23 mouse cellular contexts compared by ENCODE assay signal in the genomic region with DNA sequence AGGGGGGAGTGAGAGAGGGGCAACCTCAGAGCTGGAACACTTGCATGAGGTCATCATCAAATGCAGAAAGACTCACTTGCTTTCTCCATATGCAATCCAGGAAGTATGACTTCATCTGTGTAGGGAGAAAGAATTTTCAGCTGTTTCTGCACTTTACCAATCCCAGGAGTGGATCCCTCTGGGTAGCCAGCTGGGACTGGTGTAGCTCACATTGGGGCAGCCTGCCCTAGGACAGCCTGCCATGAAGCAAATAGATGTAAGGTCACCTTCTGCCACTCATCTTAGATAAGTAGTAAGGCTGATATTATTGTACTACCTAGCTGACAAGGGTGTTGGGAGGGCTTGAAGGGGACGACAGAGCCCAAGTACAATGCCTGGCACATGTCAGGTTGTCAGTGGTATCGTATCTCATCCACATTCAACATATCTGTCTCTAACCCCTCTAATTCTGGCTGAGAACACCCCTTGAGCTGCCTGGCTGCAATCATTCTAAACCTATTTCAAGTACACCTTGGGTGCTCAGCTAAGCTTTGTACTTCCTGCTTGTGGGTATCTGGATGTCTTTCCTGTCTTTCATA.
"Had no signal": no experiment of that assay in that cellular context is flagged by ENCODE, and none has a peak within 500 bp of the region (broad histone marks: within the 10 kb centered on the region; RNA-seq: fewer than 3 reads in every experiment).

No protein-coding gene starts in this region.

- H3K4me1 ChIP-seq: hindbrain, embryonic 13.5 days; hindbrain, embryonic 15.5 days; kidney, embryonic 15.5 days; limb, embryonic 13.5 days; limb, embryonic 15.5 days; liver, embryonic 12.5 days had no signal

- H3K9me3 ChIP-seq: hindbrain, embryonic 13.5 days; hindbrain, embryonic 15.5 days; kidney, embryonic 15.5 days; limb, embryonic 15.5 days; liver, embryonic 12.5 days had no signal

- H3K4me3 ChIP-seq: hindbrain, embryonic 13.5 days; hindbrain, embryonic 15.5 days; kidney, embryonic 15.5 days; limb, embryonic 13.5 days; limb, embryonic 15.5 days; liver, embryonic 12.5 days had no signal

- DNase-seq: forebrain, postnatal 0 days; gastrocnemius, postnatal 14 days; gastrocnemius, postnatal 36 days; heart, postnatal 36 days; kidney, adult 11 months; kidney, adult 2 months; kidney, adult 9 months; kidney, postnatal 14 days; kidney, postnatal 36 days; layer of hippocampus, adult 9-11 months; layer of hippocampus, postnatal 36 days; left cerebral cortex, postnatal 4 days; lung, adult 18-20 months had no signal

- H3K27ac ChIP-seq: hindbrain, embryonic 13.5 days; hindbrain, embryonic 15.5 days; hindbrain, postnatal 0 days; kidney, embryonic 15.5 days; kidney, postnatal 0 days; limb, embryonic 13.5 days; limb, embryonic 15.5 days; liver, embryonic 12.5 days; liver, embryonic 14.5 days had no signal

- H3K9ac ChIP-seq: forebrain, postnatal 0 days; hindbrain, embryonic 13.5 days; hindbrain, embryonic 15.5 days; kidney, embryonic 15.5 days; limb, embryonic 13.5 days; limb, embryonic 15.5 days; liver, embryonic 12.5 days; liver, embryonic 14.5 days had no signal

- H3K36me3 ChIP-seq: hindbrain, embryonic 13.5 days; hindbrain, embryonic 15.5 days; kidney, embryonic 15.5 days; limb, embryonic 15.5 days; liver, embryonic 12.5 days had no signal

- H3K4me2 ChIP-seq: hindbrain, embryonic 13.5 days; hindbrain, embryonic 15.5 days; kidney, embryonic 15.5 days; limb, embryonic 13.5 days; limb, embryonic 15.5 days; liver, embryonic 12.5 days had no signal

- ATAC-seq: forebrain, postnatal 0 days; hindbrain, postnatal 0 days; intestine, embryonic 16.5 days; liver, embryonic 12.5 days had no signal

- H3K27me3 ChIP-seq: hindbrain, embryonic 13.5 days; hindbrain, embryonic 15.5 days; kidney, embryonic 15.5 days; limb, embryonic 13.5 days; limb, embryonic 15.5 days; liver, embryonic 12.5 days had no signal
